Mouse (Mus musculus) embryonic fibroblast, embryonic 13.5 days (primary cell): ENCODE results near the gene Acy3. TPM values are rescaled to one million over a fixed set of nuclear protein-coding genes. Genes with fewer than 3 reads are reported as not detected.
A peak's percentile ranks its signal among the peaks of the same experiment; 100 is the strongest.

Experiments
- H3K27ac ChIP-seq: 2 replicates; pipeline ENCODE4 v1.5.1; 2012; ENCODE audit warnings: low read length, control low read depth, inconsistent platforms; ENCODE audit not compliant: insufficient read depth
- H3K4me1 ChIP-seq: 2 replicates; pipeline ENCODE4 v1.6.1; 2011; ENCODE audit warnings: low read length; ENCODE audit not compliant: control insufficient read depth, insufficient read depth
- H3K4me3 ChIP-seq: 2 replicates; pipeline ENCODE4 v1.5.1; 2011; ENCODE audit warnings: mild to moderate bottlenecking, control low read depth, low read length; ENCODE audit not compliant: insufficient read depth
- CTCF ChIP-seq: IDR thresholded peaks from 2 replicates; pipeline ENCODE4 v1.5.1; 2011; ENCODE audit warnings: mild to moderate bottlenecking, control low read depth, low read length, moderate library complexity, borderline replicate concordance; ENCODE audit not compliant: insufficient read depth
- POLR2A ChIP-seq: IDR thresholded peaks from 2 replicates; pipeline ENCODE4 v1.6.1; 2011; ENCODE audit warnings: low read depth, mild to moderate bottlenecking, control low read depth, low read length, moderate library complexity
- polyA plus RNA-seq: library from polyadenylated mRNA; stranded (reverse); fragments of >200 nt; gene quantifications from 2 replicates; pipeline ENCODE4 v1.2.4, GENCODE M21; 2011; ENCODE audit warnings: low read depth; ENCODE audit not compliant: missing spikeins, insufficient read length

The Acy3 gene
- polyA plus RNA-seq, 1 experiment = 4.9 TPM

GRCm38 (mm10) chr19:3990804-3991203 is 4.4 kb downstream of the Acy3 start:
- no peak overlapping the region for H3K27ac ChIP-seq
- TF ChIP-seq POLR2A (no peak), CTCF (no peak)
- no peak overlapping the region for H3K4me3 ChIP-seq
- H3K4me1 ChIP-seq = peaks cover 5% of the 10 kb centered on the region; the same call in 1 of the 2 replicates

GRCm38 (mm10) chr19:3991562-3991961 is 5.2 kb downstream of the Acy3 start:
- no peak overlapping the region for H3K27ac ChIP-seq
- TF ChIP-seq POLR2A (no peak), CTCF (no peak)
- H3K4me3 ChIP-seq = no peak overlapping the region
- peaks cover 3% of the 10 kb centered on the region; the same call in 1 of the 2 replicates for H3K4me1 ChIP-seq

GRCm38 (mm10) chr19:3991966-3992365 is 5.6 kb downstream of the Acy3 start:
- H3K4me1 ChIP-seq = no peaks in the 10 kb centered on the region

GRCm38 (mm10) chr19:3992416-3992815 is 6.0 kb downstream of the Acy3 start, which contains the start of gene Tbx10:
TSS of gene Tbx10 (plus strand) at chr19:3992752.
- Histone ChIP-seq H3K4me1 (no peaks in the 10 kb centered on the region), H3K4me3 (no peak within 1 kb of the TSS), H3K27ac (no peak within 1 kb of the TSS)
- no peak for TF ChIP-seq POLR2A
- no peak for TF ChIP-seq CTCF

More at GRCm38 (mm10) chr19:3991966-3992365, 5.6 kb downstream of the Acy3 start:
- Histone ChIP-seq H3K27ac (no peak overlapping the region), H3K4me3 (no peak overlapping the region)
- TF ChIP-seq POLR2A = no peak

GRCm38 (mm10) chr19:3994932-3995331 is 8.6 kb downstream of the Acy3 start:
- Histone ChIP-seq H3K4me3 (no peak overlapping the region), H3K4me1 (no peaks in the 10 kb centered on the region), H3K27ac (no peak overlapping the region)
- TF ChIP-seq POLR2A (no peak), CTCF (no peak)

GRCm38 (mm10) chr19:3995505-3995904 is 9.1 kb downstream of the Acy3 start:
- no peak for TF ChIP-seq CTCF
- Histone ChIP-seq H3K4me1 (no peaks in the 10 kb centered on the region), H3K27ac (no peak overlapping the region), H3K4me3 (no peak overlapping the region)

GRCm38 (mm10) chr19:3996106-3996505 is 9.7 kb downstream of the Acy3 start:
- TF ChIP-seq CTCF = no peak
- no peak for TF ChIP-seq POLR2A
- no peaks in the 10 kb centered on the region for H3K4me1 ChIP-seq
- H3K27ac ChIP-seq = no peak overlapping the region
- H3K4me3 ChIP-seq = no peak overlapping the region

- Histone ChIP-seq H3K4me3 (no peak overlapping the region), H3K4me1 (no peaks in the 10 kb centered on the region), H3K27ac (no peak overlapping the region)
- TF ChIP-seq POLR2A (no peak), CTCF (no peak)
Measured at GRCm38 (mm10) chr19:3996747-3997146, 10.4 kb downstream of the Acy3 start.

- no peak for TF ChIP-seq CTCF
- no peak overlapping the region for H3K27ac ChIP-seq
Measured at GRCm38 (mm10) chr19:3997231-3997630, 10.9 kb downstream of the Acy3 start.

GRCm38 (mm10) chr19:3998335-3998734 is 12.0 kb downstream of the Acy3 start:
- H3K27ac ChIP-seq = no peak overlapping the region
- H3K4me1 ChIP-seq = no peaks in the 10 kb centered on the region
- TF ChIP-seq POLR2A = no peak

More at GRCm38 (mm10) chr19:3997231-3997630, 10.9 kb downstream of the Acy3 start:
- H3K4me3 ChIP-seq = no peak overlapping the region
- H3K4me1 ChIP-seq = no peaks in the 10 kb centered on the region

GRCm38 (mm10) chr19:3999121-3999730 is 12.9 kb downstream of the Acy3 start:
- no peak overlapping the region for H3K27ac ChIP-seq
- H3K4me3 ChIP-seq = no peak overlapping the region
- no peaks in the 10 kb centered on the region for H3K4me1 ChIP-seq
- TF ChIP-seq POLR2A (0 out of 2 replicates have a peak, but pooled peaks have one; percentile 24), CTCF (no peak)

More at GRCm38 (mm10) chr19:3998335-3998734, 12.0 kb downstream of the Acy3 start:
- H3K4me3 ChIP-seq = no peak overlapping the region
